Mouse (Mus musculus): ENCODE data around the gene Kif3a.
A peak's percentile ranks its signal among the peaks of the same experiment; 100 is the strongest.

Gene Kif3a

DNA sequence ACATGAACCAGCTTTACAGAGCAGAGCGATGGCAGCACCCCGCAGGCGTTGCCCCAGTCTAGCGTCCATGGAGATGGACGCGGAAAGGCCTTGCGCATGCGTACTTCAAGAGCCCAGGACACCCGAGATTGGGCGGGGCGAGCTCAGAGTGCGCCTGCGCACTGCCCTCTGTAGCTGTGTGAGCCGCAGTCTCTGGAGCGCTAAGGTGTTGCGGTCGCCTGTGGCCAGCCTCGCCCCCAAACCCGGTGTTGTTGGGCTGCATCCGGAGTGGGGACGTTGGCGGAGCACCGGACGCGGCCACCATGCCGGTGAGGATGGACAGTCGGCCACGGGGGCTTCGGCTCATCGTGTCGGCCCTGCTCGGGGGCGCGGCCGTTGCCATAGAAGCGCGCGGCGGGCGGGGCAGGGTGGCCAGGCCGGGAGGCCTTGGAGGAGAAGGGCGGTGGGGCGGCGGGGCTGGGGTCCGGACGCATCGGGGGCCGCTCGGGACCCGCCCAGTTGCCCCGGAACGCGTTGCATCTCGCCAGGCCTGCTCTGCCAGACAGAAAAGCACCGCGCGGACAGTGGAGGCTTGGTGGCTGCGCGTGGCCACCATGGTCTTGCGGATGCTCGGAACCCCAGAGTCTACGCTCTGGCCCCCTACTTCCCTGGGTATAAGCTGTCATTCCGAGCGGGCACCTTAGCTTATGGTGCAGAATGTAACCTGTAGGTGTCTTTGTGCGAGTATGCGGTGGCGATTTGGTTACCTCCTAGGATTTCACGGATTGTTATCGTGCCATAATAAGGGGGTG, at the start of gene Kif3a:
Gene Kif3a, plus strand, starts transcription at position 156 of the 791 bp plus-strand sequence.
- peak; percentile 96 for DNase-seq

- no peak for DNase-seq
Measured at GRCm38 (mm10) chr11:53518759-53519158, 48.4 kb upstream of the Kif3a start.

GRCm38 (mm10) chr11:53519207-53520121, 47.7 kb upstream of the Kif3a start, which contains the start of gene Sept8:
Gene Sept8, plus strand, starts transcription at chr11:53519257.
- DNase-seq, result peak; percentile 30

GRCm38 (mm10) chr11:53520122-53520978, 46.8 kb upstream of the Kif3a start:
- DNase-seq, result peak; percentile 45

DNA sequence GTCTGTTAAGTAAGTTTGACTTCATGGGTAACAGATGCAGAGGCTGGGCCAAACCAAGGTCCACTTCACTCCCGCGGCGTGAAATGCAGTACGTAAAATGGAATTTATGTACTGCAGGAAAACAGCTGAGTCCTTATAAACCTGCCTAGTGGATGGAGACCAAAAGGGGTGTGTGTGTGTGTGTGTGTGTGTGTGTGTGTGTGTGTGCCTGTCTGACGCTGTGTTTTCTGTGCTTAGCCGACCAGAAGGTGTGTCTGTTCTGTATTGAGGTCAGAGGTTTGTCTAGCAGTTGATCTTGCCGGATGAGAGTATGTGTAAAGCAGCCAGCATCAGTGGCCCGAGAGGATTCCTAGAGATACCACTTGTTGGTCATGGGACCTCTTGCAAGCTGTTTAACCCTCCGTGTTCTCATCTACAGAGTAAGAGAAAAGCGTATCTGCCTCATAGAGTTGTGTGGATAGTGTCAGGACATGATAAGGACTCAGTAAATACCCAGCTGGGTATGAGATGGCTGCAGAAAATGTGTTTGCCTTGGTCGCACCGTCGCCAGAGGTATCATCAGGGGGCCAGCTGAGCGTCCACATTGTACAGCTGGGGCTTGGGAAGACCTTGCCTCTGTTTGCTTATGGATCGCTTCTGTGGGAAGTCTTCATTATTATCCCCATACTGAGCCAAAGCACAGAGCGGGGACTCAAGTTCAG, 45.9 kb upstream of the Kif3a start:
- no peak for DNase-seq

- no peak for DNase-seq
Measured at GRCm38 (mm10) chr11:53521821-53522131, 45.4 kb upstream of the Kif3a start.

DNA sequence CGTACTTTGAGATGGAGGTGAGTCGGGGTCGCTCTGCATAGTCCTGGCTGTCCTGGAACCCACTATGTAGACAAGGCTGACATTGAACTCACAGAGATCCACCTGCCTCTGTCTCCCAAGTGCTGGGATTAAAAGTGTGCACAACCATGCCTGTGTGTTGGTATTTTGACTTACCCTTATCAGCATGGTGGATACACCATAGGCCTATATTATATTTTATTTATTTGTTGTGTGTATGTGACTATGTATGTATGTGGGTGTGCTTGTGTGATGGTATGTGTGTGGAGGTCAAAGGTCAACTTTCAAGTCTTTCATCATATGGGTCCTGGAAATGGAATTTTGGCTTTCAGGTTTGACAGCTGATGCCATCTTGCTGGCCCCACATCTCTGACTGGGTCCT, 44.8 kb upstream of the Kif3a start:
- DNase-seq, result no peak

DNA sequence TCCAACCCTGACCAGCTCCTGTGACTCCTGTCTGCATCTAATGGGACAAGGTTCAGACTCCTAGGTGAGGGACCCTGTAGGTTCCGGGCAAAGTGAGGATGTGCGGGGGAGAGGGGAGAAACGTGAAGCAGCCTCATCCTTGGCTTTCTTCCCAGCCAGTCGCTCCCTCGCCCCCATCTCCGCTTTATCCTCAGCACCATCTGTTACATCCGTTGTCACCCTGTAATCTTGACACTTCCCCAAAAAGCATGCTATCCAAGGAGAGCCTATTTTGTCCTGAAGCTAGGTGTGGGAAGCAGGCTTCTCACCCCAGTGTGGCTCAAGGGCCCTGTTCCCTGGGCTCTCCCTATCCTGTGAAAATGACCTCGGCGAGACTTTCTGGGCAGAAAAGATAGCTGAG, 44.2 kb upstream of the Kif3a start:
- DNase-seq, result no peak

GRCm38 (mm10) chr11:53523545-53524405, 43.4 kb upstream of the Kif3a start:
- DNase-seq, result no peak

DNA sequence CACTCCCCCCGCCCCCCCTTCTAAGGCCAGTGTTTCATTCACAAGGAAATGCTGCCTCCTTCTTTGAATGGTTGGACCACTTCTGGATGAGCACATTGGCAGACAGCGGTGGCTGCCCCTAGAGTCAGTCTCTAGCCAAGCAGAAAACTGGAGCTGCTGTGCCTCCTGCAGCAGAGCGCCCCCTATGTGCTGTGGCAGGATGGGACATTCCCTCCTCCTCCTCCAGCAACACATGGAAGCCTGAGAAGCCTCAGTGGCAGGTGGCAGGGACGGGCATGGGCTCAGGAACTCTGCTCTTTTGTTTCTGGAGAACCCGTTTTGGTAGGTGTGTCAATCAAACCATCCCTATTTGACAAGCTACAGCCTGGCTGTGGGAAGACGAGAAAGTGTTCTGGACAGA, 42.3 kb upstream of the Kif3a start:
- DNase-seq, result peak; percentile 21

DNA sequence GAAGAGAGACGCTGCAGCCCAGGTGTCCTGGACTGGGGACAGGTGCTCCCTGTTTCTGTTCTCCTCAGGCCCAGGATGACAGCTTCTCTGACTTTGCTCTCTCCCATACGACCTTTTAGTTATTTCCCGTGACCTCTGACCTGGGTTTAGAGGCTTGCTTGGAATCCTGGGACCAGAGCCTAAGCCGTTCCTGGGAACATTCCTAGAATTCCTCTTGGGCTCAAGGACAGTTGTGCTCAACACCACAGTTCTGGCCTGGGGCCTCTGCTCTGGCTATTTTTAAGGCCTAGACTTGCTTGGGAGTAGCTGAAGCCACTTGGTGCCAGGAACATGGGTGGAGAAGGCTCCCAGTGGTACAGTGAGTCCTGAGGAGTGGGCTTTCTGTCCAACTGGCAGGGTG, 41.7 kb upstream of the Kif3a start:
- DNase-seq, result peak; percentile 73

DNA sequence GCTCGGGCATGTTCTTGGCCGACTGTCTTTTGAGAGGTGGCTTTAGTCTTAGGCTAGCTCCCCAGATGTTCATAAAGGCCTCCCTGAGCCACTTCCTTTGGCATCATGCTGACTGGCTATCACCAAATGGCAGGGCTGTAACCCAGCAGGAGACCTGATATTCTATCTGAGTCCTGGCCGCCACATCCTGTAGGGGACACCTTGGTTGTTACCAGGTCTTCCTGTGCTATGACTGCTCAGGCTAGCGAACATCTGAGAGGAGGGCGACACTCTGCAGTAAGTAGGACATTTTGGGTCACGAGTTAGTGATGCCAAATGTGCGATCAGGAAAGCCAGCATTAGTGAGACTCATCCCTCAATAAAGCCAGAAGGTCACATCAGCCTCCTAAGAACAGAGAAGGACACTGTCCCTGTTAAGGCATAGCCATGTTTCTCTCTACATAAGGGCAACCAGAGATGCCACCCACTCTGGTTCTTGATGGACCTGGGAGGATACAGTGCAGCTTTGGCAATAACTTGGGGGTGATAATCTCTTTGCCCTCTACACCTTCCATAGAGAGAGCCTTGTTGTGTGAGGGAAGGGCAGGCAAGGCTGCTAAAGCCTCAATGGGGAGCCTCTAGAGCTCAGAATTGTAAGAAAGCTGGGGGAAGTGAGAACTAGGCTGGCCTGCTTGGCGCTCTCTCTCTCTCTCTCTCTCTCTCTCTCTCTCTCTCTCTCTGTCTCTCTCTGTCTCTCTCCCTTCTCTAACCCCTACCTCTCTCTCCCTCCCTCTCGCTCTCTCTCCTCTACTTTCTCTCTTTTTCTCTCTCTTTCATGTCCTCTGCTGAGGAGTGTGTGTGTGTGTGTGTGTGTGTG, 38.6 kb upstream of the Kif3a start:
- DNase-seq, result no peak

- DNase-seq, result peak; percentile 21
Measured at GRCm38 (mm10) chr11:53529253-53529557, 38.0 kb upstream of the Kif3a start.

- DNase-seq, result no peak
Measured at GRCm38 (mm10) chr11:53530001-53530400, 37.2 kb upstream of the Kif3a start.

DNA sequence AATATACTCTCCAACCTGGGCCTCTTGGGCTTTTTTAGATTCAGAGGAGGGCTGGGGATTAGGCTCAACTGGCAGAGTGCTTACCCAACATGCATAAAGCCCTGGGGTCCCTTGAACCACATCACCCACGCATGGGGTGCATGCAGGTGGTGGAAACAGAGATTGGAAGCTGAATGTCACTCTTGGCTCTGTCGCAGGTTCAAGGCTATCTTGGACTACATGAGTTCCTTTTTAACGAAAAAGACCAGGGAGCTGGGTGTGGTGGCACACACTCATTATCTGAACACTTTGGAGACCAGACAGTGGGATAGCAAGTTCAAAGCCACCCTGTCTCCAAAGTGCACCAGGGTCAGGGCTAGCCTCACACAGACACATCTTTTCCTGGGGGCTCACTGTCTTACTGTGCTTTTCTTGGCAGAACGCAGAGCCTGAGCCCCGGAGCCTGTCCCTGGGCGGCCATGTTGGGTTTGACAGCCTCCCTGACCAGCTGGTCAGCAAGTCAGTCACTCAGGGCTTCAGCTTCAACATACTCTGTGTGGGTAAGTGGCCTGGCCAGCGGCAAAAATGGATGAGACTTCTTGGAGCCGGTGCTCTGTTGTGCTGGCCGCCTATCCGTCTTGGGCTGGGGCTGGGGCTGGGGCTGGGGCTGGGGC, 35.5 kb upstream of the Kif3a start:
- no peak for DNase-seq

DNA sequence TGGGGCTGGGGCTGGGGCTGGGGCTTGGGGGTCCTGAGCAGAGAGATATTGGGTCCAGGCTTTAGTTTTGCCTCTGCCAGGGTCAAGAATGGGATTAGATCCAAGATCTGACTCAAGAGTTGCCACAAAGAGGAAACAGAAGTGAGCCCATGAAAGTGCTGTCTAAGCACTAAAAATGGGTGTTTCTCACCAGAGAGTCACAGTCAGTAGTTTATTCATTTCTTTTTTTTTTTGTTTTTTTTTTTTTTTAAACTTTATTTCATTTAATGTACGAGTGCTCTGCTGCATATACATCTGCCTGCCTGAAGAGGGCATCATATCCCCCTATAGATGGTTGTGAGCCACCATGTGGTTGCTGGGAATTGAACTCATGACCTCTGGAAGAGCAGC, 35.0 kb upstream of the Kif3a start:
- no peak for DNase-seq

GRCm38 (mm10) chr11:53539002-53539491, 28.1 kb upstream of the Kif3a start:
- no peak for DNase-seq

DNA sequence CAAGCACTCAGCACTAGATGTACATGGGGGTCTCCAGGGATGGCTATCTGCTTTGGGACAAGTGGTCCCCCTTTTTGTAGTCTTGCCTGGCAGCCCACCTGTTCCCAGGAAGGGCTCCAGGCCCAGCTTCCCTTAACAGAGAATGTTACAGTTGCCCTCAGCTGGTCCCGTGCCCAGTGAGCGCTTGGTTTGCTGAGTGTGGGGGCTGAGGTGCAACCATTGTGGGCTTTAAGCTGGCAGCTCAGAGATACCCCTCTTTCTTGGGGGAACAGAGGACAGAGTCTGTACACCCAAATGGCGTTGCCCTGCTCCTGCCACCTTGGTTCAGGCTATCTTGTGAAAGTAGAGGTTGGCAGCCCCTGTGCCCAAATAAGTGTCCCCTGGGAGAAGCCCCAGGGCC, 26.8 kb upstream of the Kif3a start:
- DNase-seq, result no peak

DNA sequence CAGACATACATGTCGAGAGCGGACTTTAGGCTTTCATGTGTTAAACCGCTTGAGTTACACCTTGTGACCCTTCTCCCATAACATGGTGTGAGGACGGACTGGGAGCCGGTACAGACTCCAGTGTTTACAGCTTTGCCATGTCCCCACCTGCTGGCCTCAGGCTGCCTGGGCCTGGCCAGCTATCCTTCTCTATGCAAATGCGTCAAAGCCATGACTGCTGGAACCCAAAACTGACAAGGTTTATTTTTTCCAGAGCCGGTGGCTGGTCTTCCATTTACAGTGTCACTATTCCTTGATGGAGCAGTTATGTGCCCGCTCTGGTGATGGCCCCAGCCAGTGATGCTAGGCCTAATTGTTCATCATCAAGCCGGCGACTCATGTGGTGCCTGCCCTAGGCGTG, 26.0 kb upstream of the Kif3a start:
- DNase-seq, result no peak

GRCm38 (mm10) chr11:53543021-53543420, 24.2 kb upstream of the Kif3a start:
- no peak for DNase-seq
